Mouse (Mus musculus) neural tube, embryonic 12.5 days (tissue): ENCODE results near the gene Nfyc. TPM values are rescaled to one million over a fixed set of nuclear protein-coding genes. Genes with fewer than 3 reads are reported as not detected.
A peak's percentile ranks its signal among the peaks of the same experiment; 100 is the strongest.

Experiments used
- ATAC-seq: fragments of 200-750 bp; cut with Nextera tagmentation; 2 replicates; pipeline ENCODE4 v1.8.0; 2017; ENCODE audit warnings: low read depth, mild to moderate bottlenecking, moderate TSS enrichment, moderate library complexity; ENCODE audit not compliant: low FRiP score
- H3K27ac ChIP-seq: fragments of 300-500 bp; sonication (generic); 2 replicates; pipeline ENCODE4 v1.5.1; 2016
- H3K27me3 ChIP-seq: fragments of 300-500 bp; sonication (generic); replicated peaks from 2 replicates; pipeline ENCODE4 v1.6.1; 2016; ENCODE audit warnings: mild to moderate bottlenecking
- H3K36me3 ChIP-seq: fragments of 300-500 bp; sonication (generic); 2 replicates; pipeline ENCODE4 v1.6.1; 2016; ENCODE audit warnings: mild to moderate bottlenecking
- H3K4me1 ChIP-seq: fragments of 300-500 bp; sonication (generic); 2 replicates; pipeline ENCODE4 v1.6.1; 2016
- H3K4me2 ChIP-seq: fragments of 300-500 bp; sonication (generic); replicated peaks from 2 replicates; pipeline ENCODE4 v1.6.1; 2016; ENCODE audit warnings: mild to moderate bottlenecking
- H3K4me3 ChIP-seq: fragments of 300-500 bp; sonication (generic); 2 replicates; pipeline ENCODE4 v1.5.1; 2016
- H3K9ac ChIP-seq: fragments of 300-500 bp; sonication (generic); 2 replicates; pipeline ENCODE4 v1.6.1; 2016; ENCODE audit warnings: mild to moderate bottlenecking
- H3K9me3 ChIP-seq: fragments of 300-500 bp; sonication (generic); 2 replicates; pipeline ENCODE4 v1.6.1; 2016; ENCODE audit warnings: mild to moderate bottlenecking
- WGBS: fragments of 180-500 bp; shearing (Covaris S2); methylation state at CpG from one replicate; pipeline ENCODE4 v1.1.7; 2016; 5-methylcytosine and 5-hydroxymethylcytosine counted together
- microRNA counts: library from miRNA; unstranded; fragments of <30 nt; microRNA quantifications from one replicate; lab custom pipeline; 2017
- microRNA-seq: library from miRNA; unstranded; fragments of <30 nt; microRNA quantifications from one replicate; pipeline ENCODE4, GENCODE M21; 2017
- polyA plus RNA-seq: library from polyadenylated mRNA; unstranded; fragments of >200 nt; fragmentation: Nextera tagmentation; extraction: Ambion mirVana; gene quantifications from 2 replicates; pipeline ENCODE4 v1.2.1, GENCODE M21; 2016

Gene Nfyc
- polyA plus RNA-seq, 1 experiment from 2014 or later: 104 TPM

DNA sequence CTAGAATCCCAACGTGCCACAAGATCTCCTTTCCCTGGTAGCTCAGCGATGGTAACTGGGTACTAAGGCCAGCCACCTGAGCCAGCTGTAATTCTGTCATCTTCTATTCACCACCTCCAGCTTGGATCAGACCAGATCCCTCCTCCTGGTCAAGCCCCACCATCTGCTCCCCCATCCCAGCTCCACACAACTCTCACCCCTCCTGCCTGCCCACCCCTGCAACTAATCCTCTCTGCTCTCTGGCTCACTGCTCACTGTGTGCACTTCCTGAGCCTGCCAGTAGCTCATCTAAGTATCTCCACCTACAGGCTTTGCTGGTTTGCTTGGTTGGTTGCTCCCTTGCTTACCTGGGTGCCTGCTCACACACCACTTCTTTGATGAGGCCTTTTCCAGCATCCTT lies 109.8 kb downstream of the Nfyc start:
- 60% methylated on average over 2 of the region's 2 CpGs for WGBS
- H3K9me3 ChIP-seq: no peaks in the 10 kb centered on the region
- H3K36me3 ChIP-seq: no peaks in the 10 kb centered on the region
- peaks cover 17% of the 10 kb centered on the region for H3K27me3 ChIP-seq
- no peak overlapping the region for H3K9ac ChIP-seq
- no peak for ATAC-seq
- H3K27ac ChIP-seq: no peak overlapping the region
- no peak overlapping the region for H3K4me2 ChIP-seq
- H3K4me3 ChIP-seq: no peak overlapping the region
- peaks cover under 1% of the 10 kb centered on the region; the same call in 1 of the 2 replicates for H3K4me1 ChIP-seq

DNA sequence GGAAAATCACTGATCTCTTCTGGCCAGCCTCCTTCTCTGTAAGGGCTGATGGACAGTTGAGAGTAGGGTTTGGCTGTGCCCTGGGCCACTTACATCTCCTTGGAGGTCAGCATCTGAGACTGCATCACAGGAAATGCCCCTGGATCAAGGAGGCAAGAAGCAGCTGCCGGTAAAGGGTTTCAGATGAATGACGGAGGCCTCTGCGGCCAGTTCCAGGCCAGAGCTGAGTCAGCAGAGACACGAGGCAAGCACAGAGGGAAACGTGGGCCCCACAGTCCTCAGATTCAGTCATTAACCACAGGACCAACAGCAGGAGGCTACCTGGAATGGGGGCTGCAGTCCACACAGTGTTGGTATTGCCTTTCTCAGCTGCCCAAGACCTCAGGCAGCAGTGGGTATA lies 112.2 kb downstream of the Nfyc start:
- WGBS: 50% methylated on average over 5 of the region's 5 CpGs
- no peak overlapping the region for H3K9ac ChIP-seq
- no peaks in the 10 kb centered on the region for H3K9me3 ChIP-seq
- peaks cover 15% of the 10 kb centered on the region for H3K4me1 ChIP-seq
- no peak overlapping the region for H3K27ac ChIP-seq
- H3K4me2 ChIP-seq: no peak overlapping the region
- H3K36me3 ChIP-seq: no peaks in the 10 kb centered on the region
- H3K4me3 ChIP-seq: no peak overlapping the region
- no peak for ATAC-seq
- H3K27me3 ChIP-seq: peaks cover 24% of the 10 kb centered on the region

DNA sequence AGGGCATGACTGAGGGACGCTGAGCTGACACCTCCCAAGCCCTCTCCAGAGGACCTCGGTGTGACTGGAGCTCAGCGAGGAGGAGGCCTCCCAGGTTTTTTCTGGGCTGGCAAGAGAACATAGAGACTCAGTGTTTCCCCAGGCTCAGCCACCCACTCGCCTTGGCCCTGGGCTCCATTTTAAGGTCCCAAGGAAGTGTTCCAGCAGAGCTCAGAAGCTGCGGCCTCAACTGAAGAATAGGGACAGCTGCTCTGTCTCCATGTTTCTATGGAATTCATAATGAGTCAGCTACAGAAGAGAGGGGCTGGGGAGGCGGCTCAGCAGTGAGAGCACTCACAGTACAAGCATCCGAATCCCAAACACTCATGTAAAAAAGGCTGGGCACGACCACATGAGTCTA lies 113.8 kb downstream of the Nfyc start:
- no peak for ATAC-seq
- Histone ChIP-seq H3K36me3 (no peaks in the 10 kb centered on the region), H3K4me3 (no peak overlapping the region), H3K4me1 (peaks cover 21% of the 10 kb centered on the region), H3K9me3 (no peaks in the 10 kb centered on the region), H3K9ac (no peak overlapping the region), H3K4me2 (no peak overlapping the region), H3K27me3 (peaks cover 24% of the 10 kb centered on the region), H3K27ac (no peak overlapping the region)
- 75% methylated on average over 8 of the region's 8 CpGs for WGBS

DNA sequence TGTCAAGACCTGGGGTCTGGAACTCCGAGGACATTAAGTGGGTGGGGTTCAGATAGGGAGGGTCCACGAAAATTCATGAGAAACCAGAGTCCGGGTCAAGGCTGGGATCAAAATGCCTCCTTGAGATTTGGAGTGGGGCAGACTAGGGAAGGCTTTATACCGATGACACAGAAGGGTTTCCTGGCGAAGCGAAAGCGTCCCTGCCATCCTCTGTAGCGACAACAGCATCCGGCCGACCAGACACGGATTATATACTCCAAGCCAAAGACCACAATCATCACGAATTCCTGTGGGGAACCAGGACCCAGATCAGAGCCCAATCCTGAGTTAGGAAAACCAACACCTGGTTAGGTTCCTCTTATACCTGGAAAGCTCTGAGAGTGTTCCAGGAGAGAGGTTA lies 114.6 kb downstream of the Nfyc start:
- peak overlapping the region; percentile 22; the same call in 1 of the 2 replicates for H3K4me3 ChIP-seq
- ATAC-seq: no peak
- no peak overlapping the region for H3K27ac ChIP-seq
- H3K36me3 ChIP-seq: no peaks in the 10 kb centered on the region
- H3K9me3 ChIP-seq: no peaks in the 10 kb centered on the region
- WGBS: 18% methylated on average over 12 of the region's 12 CpGs
- no peak overlapping the region for H3K9ac ChIP-seq
- peaks cover 21% of the 10 kb centered on the region for H3K4me1 ChIP-seq
- peak overlapping the region; percentile 60 for H3K4me2 ChIP-seq
- peaks cover 24% of the 10 kb centered on the region for H3K27me3 ChIP-seq

DNA sequence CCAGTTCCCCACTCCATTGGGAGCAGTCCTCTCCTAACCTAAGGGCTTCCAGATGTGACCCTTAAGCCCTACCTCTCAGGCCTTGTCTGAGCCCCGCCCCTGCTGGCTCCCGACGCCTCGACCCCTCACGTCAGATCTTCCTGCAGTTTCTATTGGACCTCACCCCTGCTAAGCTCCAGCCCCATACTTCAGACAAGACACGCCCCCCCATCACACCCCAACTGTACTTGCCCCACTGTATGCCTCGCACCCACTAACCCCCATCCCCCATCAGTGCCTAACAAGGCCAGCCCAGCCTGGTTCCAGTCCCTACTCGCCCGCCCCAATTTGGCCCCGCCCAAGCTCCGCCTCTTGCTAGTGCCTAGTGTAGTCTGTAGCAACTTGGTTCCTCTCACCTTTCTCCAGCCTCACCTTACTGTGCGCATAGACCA lies 115.2 kb downstream of the Nfyc start:
- Histone ChIP-seq H3K9ac (no peak overlapping the region), H3K27ac (no peak overlapping the region)

DNA sequence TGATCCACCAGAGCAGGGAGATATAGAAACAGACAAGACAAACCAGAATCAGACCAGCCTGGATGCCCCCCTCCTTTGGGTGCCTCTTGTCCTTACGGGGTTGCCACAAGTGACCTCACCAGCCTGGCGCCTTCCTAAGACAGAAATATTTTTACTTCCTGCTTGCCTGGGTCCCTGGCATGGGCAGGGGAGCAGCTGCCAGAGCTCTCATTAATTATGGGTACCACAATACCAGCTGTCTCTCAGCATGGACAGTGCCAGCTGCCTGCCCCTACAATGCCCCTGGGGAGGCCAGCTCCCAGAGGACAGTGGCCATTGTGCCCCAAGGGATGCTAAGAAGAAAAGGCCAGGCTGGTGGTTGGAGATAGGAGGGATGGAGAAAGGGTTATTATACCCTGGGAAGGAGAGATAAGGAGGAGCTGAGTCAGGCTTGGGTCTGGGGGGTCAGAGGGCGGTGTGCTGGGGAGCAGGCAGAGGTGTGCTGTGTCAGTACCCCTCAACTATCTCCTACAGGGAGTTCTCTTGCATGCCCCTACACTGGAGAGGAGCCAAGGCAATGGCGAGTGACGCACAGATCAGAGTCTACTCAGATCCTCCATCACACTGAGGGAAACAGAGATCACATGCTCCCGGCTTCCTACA lies 117.4 kb downstream of the Nfyc start:
- peaks cover 28% of the 10 kb centered on the region for H3K27me3 ChIP-seq
- no peak overlapping the region for H3K9ac ChIP-seq
- peaks cover 21% of the 10 kb centered on the region for H3K4me1 ChIP-seq
- H3K36me3 ChIP-seq: no peaks in the 10 kb centered on the region
- no peaks in the 10 kb centered on the region for H3K9me3 ChIP-seq
- H3K4me2 ChIP-seq: no peak overlapping the region
- no peak overlapping the region for H3K27ac ChIP-seq
- ATAC-seq: no peak
- WGBS: 81% methylated on average over 6 of the region's 6 CpGs
- no peak overlapping the region for H3K4me3 ChIP-seq

More for the DNA sequence above, 115.2 kb downstream of the Nfyc start:
- peak overlapping the region; percentile 60 for H3K4me2 ChIP-seq
- peaks cover 21% of the 10 kb centered on the region for H3K4me1 ChIP-seq
- H3K36me3 ChIP-seq: no peaks in the 10 kb centered on the region
- no peaks in the 10 kb centered on the region for H3K9me3 ChIP-seq
- peak; percentile 69 for ATAC-seq
- peaks cover 24% of the 10 kb centered on the region for H3K27me3 ChIP-seq
- peak overlapping the region; percentile 22 for H3K4me3 ChIP-seq
- 1% methylated on average over 12 of the region's 12 CpGs for WGBS

DNA sequence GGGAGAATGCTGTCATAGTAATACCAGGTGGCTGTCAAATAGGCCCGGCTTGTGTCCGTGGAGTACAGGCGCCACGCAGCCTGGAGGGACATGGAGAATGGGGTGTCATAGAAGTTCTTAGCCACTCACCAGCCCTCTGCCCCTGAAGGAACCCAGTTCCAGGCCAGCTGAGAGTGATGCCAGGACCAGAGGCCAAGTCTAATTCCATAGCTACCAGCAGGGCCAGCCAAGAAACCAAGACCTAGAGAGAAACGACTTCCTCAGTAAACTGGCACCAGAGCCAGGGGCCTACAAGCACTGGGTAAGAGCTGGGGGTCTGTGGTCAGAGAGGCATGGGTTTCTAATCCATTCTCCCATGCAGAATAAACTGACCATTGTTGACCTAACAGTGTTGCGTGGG lies 118.4 kb downstream of the Nfyc start:
- Histone ChIP-seq H3K27ac (no peak overlapping the region), H3K27me3 (peaks cover 25% of the 10 kb centered on the region), H3K4me1 (peaks cover 26% of the 10 kb centered on the region), H3K4me3 (no peak overlapping the region), H3K9ac (no peak overlapping the region), H3K4me2 (no peak overlapping the region), H3K36me3 (no peaks in the 10 kb centered on the region), H3K9me3 (no peaks in the 10 kb centered on the region)
- ATAC-seq: no peak
- WGBS: 91% methylated on average over 6 of the region's 6 CpGs

DNA sequence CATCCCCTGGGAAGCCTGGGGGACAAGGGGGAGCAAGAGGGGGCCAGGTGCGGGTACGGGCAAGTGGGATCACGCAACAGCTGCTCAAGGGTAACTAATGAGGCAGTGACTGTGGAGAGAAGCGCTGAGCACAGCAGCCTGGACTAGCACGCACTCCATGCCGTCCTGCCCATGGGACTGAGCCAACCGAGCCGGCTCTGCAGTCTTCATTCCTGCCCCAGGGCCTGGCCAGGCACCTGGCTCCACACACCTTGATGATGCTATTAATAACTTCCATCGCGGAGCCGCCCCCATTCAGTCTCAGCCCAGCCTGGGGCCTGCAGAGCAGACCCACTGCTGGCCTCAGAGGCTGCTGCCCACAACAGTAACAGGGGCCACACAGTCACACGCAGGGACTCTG lies 119.1 kb downstream of the Nfyc start:
- Histone ChIP-seq H3K27me3 (peaks cover 18% of the 10 kb centered on the region), H3K36me3 (no peaks in the 10 kb centered on the region), H3K4me2 (no peak overlapping the region), H3K4me3 (no peak overlapping the region), H3K4me1 (peaks cover 26% of the 10 kb centered on the region), H3K9ac (no peak overlapping the region), H3K9me3 (no peaks in the 10 kb centered on the region), H3K27ac (no peak overlapping the region)
- WGBS: 75% methylated on average over 12 of the region's 12 CpGs
- no peak for ATAC-seq

MicroRNA genes within 50 kb of the gene (microRNA counts, 519-probe panel; counts per million panel counts)
- microRNA mmu-miR-30e (lab: Ali Mortazavi, UCI): 342 counts per million, percentile 67 among the panel's probes with 10 or more counts

Small RNA genes lying within 50 kb of the gene (microRNA-seq; reads per million reads assigned to microRNA genes)
- gene Gm23936: not detected
- gene Mir30c-1: 50.7 reads per million, percentile 43 among the genes with 10 or more reads in this experiment
- not detected for gene Mir30e
- not detected for gene Mir30f

Other genes with a start within 250 kb of the Nfyc start
- gene Gm8439, start 242.8 kb downstream of the Nfyc start, polyA plus RNA-seq: not detected in 2 replicates
- gene Cited4, start 165.0 kb downstream of the Nfyc start, polyA plus RNA-seq: 3.7 and 4.3 TPM in 2 replicates
- gene Kcnq4, start 83.0 kb downstream of the Nfyc start, polyA plus RNA-seq: 4.2 and 5.0 TPM in 2 replicates
- gene Rims3, start 23.2 kb upstream of the Nfyc start, polyA plus RNA-seq: 10.0 and 12.9 TPM in 2 replicates
- gene Exo5, start 93.4 kb upstream of the Nfyc start, polyA plus RNA-seq: 36.1 and 36.8 TPM in 2 replicates
- gene Zfp69, start 120.1 kb upstream of the Nfyc start, polyA plus RNA-seq: 10.8 and 11.7 TPM in 2 replicates
- 39.0 and 44.5 TPM in 2 replicates for gene Smap2, start 185.7 kb upstream of the Nfyc start, polyA plus RNA-seq
- gene Col9a2, start 207.8 kb upstream of the Nfyc start, polyA plus RNA-seq: 18.0 and 22.9 TPM in 2 replicates